Mouse (Mus musculus): ENCODE data around the gene Vmn1r27.

Gene Vmn1r27

DNA sequence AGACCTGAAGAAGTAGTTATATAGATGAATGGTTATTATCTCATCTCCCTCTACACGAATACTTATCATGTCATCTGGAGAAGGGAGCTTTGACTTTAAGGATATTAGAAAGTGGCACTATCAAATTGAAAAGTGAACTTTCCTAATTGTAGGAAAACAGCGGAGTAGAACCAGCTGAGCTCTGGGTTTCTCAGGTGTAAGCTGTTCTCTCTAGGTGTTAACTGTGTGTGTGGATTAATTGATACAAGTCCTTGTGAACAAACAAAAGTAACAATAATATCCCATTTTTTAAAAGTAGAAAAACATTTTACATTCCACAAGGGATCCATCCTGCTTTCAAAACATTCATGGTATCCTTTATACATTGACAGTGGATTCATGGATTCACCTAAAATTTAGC, at the start of gene Vmn1r27:
Gene Vmn1r27, minus strand, starts transcription at position 101 of the 400 bp plus-strand sequence.
- in situ Hi-C loops (cut with MboI) = no loop called here

DNA sequence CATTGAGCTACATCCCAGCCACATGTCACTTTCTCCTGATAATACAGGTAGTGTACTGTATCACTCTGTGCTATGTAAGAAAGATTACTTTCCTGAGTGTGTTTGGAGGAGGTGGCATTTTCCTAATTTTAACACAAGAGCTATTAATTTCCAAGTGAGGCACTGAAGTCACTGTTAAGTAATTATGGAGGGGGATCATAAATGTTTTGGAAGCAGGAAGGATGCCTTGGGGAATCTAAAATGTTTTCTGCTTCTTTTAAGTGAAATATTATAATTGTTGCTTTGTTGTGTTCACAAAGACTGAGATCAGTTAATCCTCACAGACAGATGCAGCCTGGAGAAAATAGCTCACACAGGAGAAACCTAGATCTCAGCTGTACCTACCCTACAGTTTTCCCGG, 43.1 kb upstream of the Vmn1r27 start, which contains the start of gene Vmn1r28:
Gene Vmn1r28, plus strand, starts transcription at position 301 of the 400 bp plus-strand sequence.
- in situ Hi-C loops (cut with MboI) = no loop called here

DNA sequence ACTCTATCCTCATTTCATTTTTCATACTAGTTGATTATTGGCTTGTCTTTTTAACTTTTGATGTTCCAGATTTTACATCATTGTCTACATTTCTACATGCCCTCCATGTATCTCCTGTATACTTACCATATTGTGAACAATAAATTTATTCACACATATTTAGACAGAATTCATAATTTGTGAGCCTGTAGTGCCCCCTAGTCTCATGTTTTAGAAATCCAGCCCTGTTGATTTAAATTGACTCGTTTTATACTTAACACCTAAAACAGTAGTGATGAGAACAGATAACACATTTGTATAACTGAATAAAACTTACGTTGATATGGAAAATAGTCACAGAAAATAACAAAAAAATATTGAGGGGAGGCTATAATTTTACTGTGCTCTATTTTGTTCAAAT, 2.5 kb downstream of the Vmn1r27 start:
- in situ Hi-C loops (cut with MboI) = no loop called here

All from mature B cell (primary cell).